Mouse (Mus musculus) lung, adult 2 months (tissue): ENCODE results near the gene Napepld.

Experiments
- CTCF ChIP-seq: fragments of 200-500 bp; IDR thresholded peaks from 2 replicates; pipeline ENCODE4 v1.5.1; 2011; ENCODE audit warnings: mild to moderate bottlenecking, low read length, control low read depth; ENCODE audit not compliant: insufficient read depth
- POLR2A ChIP-seq: fragments of 200-500 bp; IDR thresholded peaks from 2 replicates; pipeline ENCODE4 v1.6.1; 2011; ENCODE audit warnings: low read depth, mild to moderate bottlenecking, control low read depth, low read length, borderline replicate concordance; ENCODE audit errors: extremely low read depth

DNA sequence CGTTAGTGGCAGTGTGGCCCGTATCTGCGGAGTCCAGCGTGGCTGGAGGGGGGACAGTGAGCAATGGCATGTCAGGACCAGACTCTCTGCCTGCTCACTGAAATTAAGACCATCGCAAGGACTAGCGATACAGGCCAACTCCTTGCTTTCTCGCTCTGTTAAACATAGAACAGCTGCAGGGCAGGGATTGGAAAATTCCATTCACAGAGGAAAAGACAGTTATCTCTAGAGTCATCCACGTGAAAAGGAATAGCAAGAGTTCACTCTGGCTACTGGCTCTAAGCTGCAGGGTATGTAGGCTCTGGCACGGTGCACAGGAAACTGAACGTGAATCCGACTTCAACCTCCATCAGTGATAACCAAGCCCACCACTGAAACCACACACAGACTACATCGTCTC lies 26.2 kb downstream of the Napepld start:
- TF ChIP-seq CTCF = no peak
- no peak for TF ChIP-seq POLR2A
